Mouse (Mus musculus): ENCODE measurements around the gene Fam98c. TPM values are rescaled to one million over a fixed set of nuclear protein-coding genes. Genes with fewer than 3 reads are reported as not detected.
A peak's percentile ranks its signal among the peaks of the same experiment; 100 is the strongest.
"Not testable (repeated sequence)": the region's sequence is repeated elsewhere in the genome, so short reads cannot be mapped to it uniquely, and the experiment has no call there.

The Fam98c gene
- 10 to 100 TPM; 12.9 to 17.3 TPM for total RNA-seq (2021)
- long read RNA-seq, experiment 1, transcript Fam98c-209 (8 exons, 1,293 nt) = major isoform, 29 of 42 reads
- long read RNA-seq, experiment 1, partial matches to known transcripts = 1 of 42 reads
- long read RNA-seq, experiment 1, other reads (novel, unspliced or antisense) = 8 of 42 reads
- long read RNA-seq, experiment 2, transcript Fam98c-209 (8 exons, 1,293 nt) = major isoform, 17 of 33 reads
- long read RNA-seq, experiment 2, partial matches to known transcripts = 2 of 33 reads
- long read RNA-seq, experiment 2, other reads (novel, unspliced or antisense) = 7 of 33 reads

GRCm38 (mm10) chr7:29155838-29156782 lies at the start of gene Fam98c:
Fam98c (minus strand) TSS chr7:29156234.
- DNase-seq = peak; percentile 89

GRCm38 (mm10) chr7:29202577-29202976 lies 46.5 kb upstream of the Fam98c start:
- no peak for DNase-seq

- not testable (repeated sequence) for DNase-seq
These were observed 38.2 kb upstream of the Fam98c start for GRCm38 (mm10) chr7:29194230-29194629.

- not testable (repeated sequence) for DNase-seq
These were observed 25.3 kb upstream of the Fam98c start for GRCm38 (mm10) chr7:29181323-29181722.

- DNase-seq = no peak
These were observed 24.8 kb upstream of the Fam98c start for GRCm38 (mm10) chr7:29180854-29181236.

GRCm38 (mm10) chr7:29180077-29180853 lies 24.2 kb upstream of the Fam98c start, which contains the start of gene Psmd8:
Psmd8 (minus strand) TSS chr7:29180701.
- DNase-seq = peak; percentile 97

- DNase-seq = no peak
These were observed 23.3 kb upstream of the Fam98c start for GRCm38 (mm10) chr7:29179323-29179722.

- no peak for DNase-seq
These were observed 22.1 kb upstream of the Fam98c start for GRCm38 (mm10) chr7:29178106-29178505.

- no peak for DNase-seq
These were observed 16.5 kb upstream of the Fam98c start for GRCm38 (mm10) chr7:29172390-29173016.

- peak; percentile 32 for DNase-seq
These were observed 15.6 kb upstream of the Fam98c start for GRCm38 (mm10) chr7:29171562-29172097.

- DNase-seq = peak; percentile 42
These were observed 14.9 kb upstream of the Fam98c start for GRCm38 (mm10) chr7:29170755-29171561.

GRCm38 (mm10) chr7:29170066-29170754 lies 14.2 kb upstream of the Fam98c start, which contains the start of the genes Ggn and Spred3:
Ggn (plus strand) TSS chr7:29170210.
Spred3 (minus strand) TSS chr7:29170411.
- DNase-seq = peak; percentile 87

GRCm38 (mm10) chr7:29169231-29170065 lies 13.4 kb upstream of the Fam98c start:
- peak; percentile 89 for DNase-seq

- DNase-seq = peak; percentile 28
These were observed 12.8 kb upstream of the Fam98c start for GRCm38 (mm10) chr7:29168791-29169230.

- no peak for DNase-seq
These were observed 12.2 kb upstream of the Fam98c start for GRCm38 (mm10) chr7:29168121-29168695.

GRCm38 (mm10) chr7:29167656-29168055 lies 11.6 kb upstream of the Fam98c start:
- no peak for DNase-seq

GRCm38 (mm10) chr7:29162750-29163525 lies 6.9 kb upstream of the Fam98c start:
- DNase-seq = peak; percentile 55

- no peak for DNase-seq
These were observed 6.3 kb upstream of the Fam98c start for GRCm38 (mm10) chr7:29162294-29162693.
